Mouse (Mus musculus) cerebellum, adult 9-10 months (tissue): ENCODE results near the gene Lrrc3c.
A peak's percentile ranks its signal among the peaks of the same experiment; 100 is the strongest.

Source experiments
- DNase-seq: peaks from one replicate; pipeline ENCODE4 v3.0.0; 2022

The Lrrc3c gene

GRCm38 (mm10) chr11:98597991-98598390 is at the start of gene Lrrc3c:
TSS of gene Lrrc3c (plus strand) at chr11:98598291.
- no peak for DNase-seq

GRCm38 (mm10) chr11:98549363-98549762 is 48.7 kb upstream of the Lrrc3c start:
- no peak for DNase-seq

GRCm38 (mm10) chr11:98550311-98550974 is 47.6 kb upstream of the Lrrc3c start:
- no peak for DNase-seq

- peak; percentile 91 for DNase-seq
These were observed 46.9 kb upstream of the Lrrc3c start, which contains the start of gene Zpbp2 for GRCm38 (mm10) chr11:98550975-98551828. TSS of gene Zpbp2 (plus strand) at chr11:98551097.

- no peak for DNase-seq
These were observed 44.1 kb upstream of the Lrrc3c start for GRCm38 (mm10) chr11:98553966-98554365.

GRCm38 (mm10) chr11:98555124-98555700 is 42.9 kb upstream of the Lrrc3c start:
- DNase-seq: no peak

- DNase-seq: no peak
These were observed 37.1 kb upstream of the Lrrc3c start for GRCm38 (mm10) chr11:98560942-98561341.

- DNase-seq: no peak
These were observed 35.1 kb upstream of the Lrrc3c start for GRCm38 (mm10) chr11:98563025-98563424.

GRCm38 (mm10) chr11:98563921-98564414 is 34.1 kb upstream of the Lrrc3c start:
- DNase-seq: no peak

- no peak for DNase-seq
These were observed 29.8 kb upstream of the Lrrc3c start for GRCm38 (mm10) chr11:98568326-98568725.

GRCm38 (mm10) chr11:98569461-98569860 is 28.6 kb upstream of the Lrrc3c start:
- DNase-seq: no peak

- DNase-seq: no peak
These were observed 20.3 kb upstream of the Lrrc3c start for GRCm38 (mm10) chr11:98577776-98578175.

GRCm38 (mm10) chr11:98580301-98581121 is 17.6 kb upstream of the Lrrc3c start:
- DNase-seq: no peak

- DNase-seq: no peak
These were observed 16.6 kb upstream of the Lrrc3c start for GRCm38 (mm10) chr11:98581286-98582029.

- DNase-seq: no peak
These were observed 16.1 kb upstream of the Lrrc3c start for GRCm38 (mm10) chr11:98582030-98582388.

GRCm38 (mm10) chr11:98582551-98583264 is 15.4 kb upstream of the Lrrc3c start:
- no peak for DNase-seq

- no peak for DNase-seq
These were observed 14.9 kb upstream of the Lrrc3c start for GRCm38 (mm10) chr11:98583265-98583552.

GRCm38 (mm10) chr11:98583571-98583970 is 14.5 kb upstream of the Lrrc3c start:
- no peak for DNase-seq

GRCm38 (mm10) chr11:98584146-98584545 is 13.9 kb upstream of the Lrrc3c start:
- no peak for DNase-seq

- no peak for DNase-seq
These were observed 13.4 kb upstream of the Lrrc3c start for GRCm38 (mm10) chr11:98584629-98585177.
